Mouse (Mus musculus): ENCODE measurements at regions not wholly inside any gene's neighbourhood (a gene's known extent, or its start where the extent isn't known, plus 50 kb on each side); places are given as distances from the start of the nearest gene placed in this dataset.

- no peak for DNase-seq (ENCODE audit: low spot score)
- H3K27me3 ChIP-seq (replicated peaks; ENCODE audit: control insufficient read depth, insufficient read depth, low read length), result no peaks in the 10 kb centered on the region
Observed at GRCm38 (mm10) chr14:33759656-33760055, 163.7 kb upstream of the Gdf10 start.

DNA sequence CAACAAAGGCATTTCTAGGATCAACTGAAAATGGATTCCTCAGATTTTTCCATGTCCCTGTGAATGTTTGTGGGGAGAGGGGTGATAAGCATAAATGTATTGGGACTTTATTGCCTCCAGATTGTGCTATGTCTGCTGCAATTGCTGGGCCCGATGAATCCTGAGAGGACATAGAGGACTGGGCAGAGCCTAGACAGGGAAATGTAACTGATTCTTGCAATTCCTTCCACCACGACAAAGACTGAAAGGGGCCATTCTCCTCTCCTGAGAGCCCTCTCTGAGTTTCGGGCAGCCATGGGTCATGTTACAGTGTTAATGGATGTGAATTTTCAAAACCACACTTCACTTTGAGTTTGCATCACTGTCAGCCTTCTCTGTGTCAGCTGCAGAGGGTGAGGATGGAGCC lies 159.7 kb upstream of the Gdf10 start:
- ATAC-seq (replicated peaks; ENCODE audit: low FRiP score, low TSS enrichment, low read depth) (no peak), DNase-seq (ENCODE audit: low spot score) (no peak)
- H3K4me1 ChIP-seq (replicated peaks; ENCODE audit: control insufficient read depth, insufficient read depth, low read length), result no peaks in the 10 kb centered on the region
- no peaks in the 10 kb centered on the region for H3K9me3 ChIP-seq (ENCODE audit: control insufficient read depth, low read length)
- no peaks in the 10 kb centered on the region for H3K36me3 ChIP-seq (ENCODE audit: control insufficient read depth, insufficient read depth, low read length)
- no peak overlapping the region for H3K27ac ChIP-seq (ENCODE audit: low read depth)
- H3K4me2 ChIP-seq (ENCODE audit: low read length), result no peak overlapping the region
- no peak overlapping the region for H3K9ac ChIP-seq (ENCODE audit: low read length)
- WGBS, result 42% methylated on average over 3 of the region's 3 CpGs
- H3K27me3 ChIP-seq (replicated peaks; ENCODE audit: control insufficient read depth, insufficient read depth, low read length), result no peaks in the 10 kb centered on the region
- no peak overlapping the region for H3K4me3 ChIP-seq (ENCODE audit: low read depth, low read length)

More at GRCm38 (mm10) chr14:33759656-33760055, 163.7 kb upstream of the Gdf10 start:
- Histone ChIP-seq H3K4me1 (replicated peaks; ENCODE audit: control insufficient read depth, insufficient read depth, low read length) (no peaks in the 10 kb centered on the region), H3K4me2 (ENCODE audit: low read length) (no peak overlapping the region), H3K36me3 (ENCODE audit: control insufficient read depth, insufficient read depth, low read length) (no peaks in the 10 kb centered on the region), H3K9me3 (ENCODE audit: control insufficient read depth, low read length) (0 out of 2 replicates have a peak, but pooled peaks cover 4% of the 10 kb centered on the region), H3K9ac (ENCODE audit: low read length) (no peak overlapping the region), H3K27ac (ENCODE audit: low read depth) (no peak overlapping the region), H3K4me3 (ENCODE audit: low read depth, low read length) (no peak overlapping the region)
- ATAC-seq (replicated peaks; ENCODE audit: low FRiP score, low TSS enrichment, low read depth), result no peak
- 68% methylated on average over 7 of the region's 7 CpGs for WGBS

DNA sequence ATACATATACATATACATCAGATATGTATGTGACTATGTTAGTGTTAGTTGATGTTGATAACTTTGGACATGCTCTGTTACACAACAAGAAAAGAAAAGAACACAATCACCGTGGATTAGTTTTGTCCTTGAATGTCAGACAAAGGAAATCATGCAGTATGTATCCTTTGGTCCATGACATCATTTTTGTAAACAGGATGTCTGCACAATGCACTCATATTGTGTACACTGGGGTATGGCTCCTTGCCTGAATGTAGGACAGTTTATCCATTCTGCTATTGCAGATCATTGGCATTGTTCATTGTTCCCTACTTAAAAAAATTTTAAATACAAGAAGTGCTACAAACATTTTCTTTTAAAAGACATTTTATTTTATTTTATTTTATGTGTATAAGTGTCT lies 157.6 kb upstream of the Gdf10 start:
- Histone ChIP-seq H3K27ac (ENCODE audit: low read depth) (no peak overlapping the region), H3K4me2 (ENCODE audit: low read length) (no peak overlapping the region), H3K9me3 (ENCODE audit: control insufficient read depth, low read length) (no peaks in the 10 kb centered on the region), H3K9ac (ENCODE audit: low read length) (no peak overlapping the region), H3K36me3 (ENCODE audit: control insufficient read depth, insufficient read depth, low read length) (no peaks in the 10 kb centered on the region), H3K4me1 (replicated peaks; ENCODE audit: control insufficient read depth, insufficient read depth, low read length) (no peaks in the 10 kb centered on the region), H3K27me3 (replicated peaks; ENCODE audit: control insufficient read depth, insufficient read depth, low read length) (no peaks in the 10 kb centered on the region), H3K4me3 (ENCODE audit: low read depth, low read length) (no peak overlapping the region)
- DNase-seq (ENCODE audit: low spot score) (no peak), ATAC-seq (replicated peaks; ENCODE audit: low FRiP score, low TSS enrichment, low read depth) (no peak)
- WGBS, result 57% methylated on average over 1 of the region's 1 CpGs

- WGBS, result 89% methylated on average over 3 of the region's 3 CpGs
- Histone ChIP-seq H3K36me3 (ENCODE audit: control insufficient read depth, insufficient read depth, low read length) (no peaks in the 10 kb centered on the region), H3K4me1 (replicated peaks; ENCODE audit: control insufficient read depth, insufficient read depth, low read length) (no peaks in the 10 kb centered on the region), H3K27ac (ENCODE audit: low read depth) (no peak overlapping the region), H3K9me3 (ENCODE audit: control insufficient read depth, low read length) (no peaks in the 10 kb centered on the region), H3K9ac (ENCODE audit: low read length) (no peak overlapping the region), H3K4me3 (ENCODE audit: low read depth, low read length) (no peak overlapping the region), H3K27me3 (replicated peaks; ENCODE audit: control insufficient read depth, insufficient read depth, low read length) (no peaks in the 10 kb centered on the region), H3K4me2 (ENCODE audit: low read length) (no peak overlapping the region)
- ATAC-seq (replicated peaks; ENCODE audit: low FRiP score, low TSS enrichment, low read depth), result no peak
- DNase-seq (ENCODE audit: low spot score), result no peak
Observed at GRCm38 (mm10) chr14:33772374-33772773, 151.0 kb upstream of the Gdf10 start.

- Histone ChIP-seq H3K4me3 (ENCODE audit: low read depth, low read length) (no peak overlapping the region), H3K4me1 (replicated peaks; ENCODE audit: control insufficient read depth, insufficient read depth, low read length) (peaks cover under 1% of the 10 kb centered on the region; the same call in 1 of the 2 replicates), H3K9ac (ENCODE audit: low read length) (no peak overlapping the region), H3K9me3 (ENCODE audit: control insufficient read depth, low read length) (no peaks in the 10 kb centered on the region), H3K27me3 (replicated peaks; ENCODE audit: control insufficient read depth, insufficient read depth, low read length) (no peaks in the 10 kb centered on the region), H3K27ac (ENCODE audit: low read depth) (no peak overlapping the region), H3K4me2 (ENCODE audit: low read length) (no peak overlapping the region), H3K36me3 (ENCODE audit: control insufficient read depth, insufficient read depth, low read length) (no peaks in the 10 kb centered on the region)
- WGBS, result 45% methylated on average over 2 of the region's 2 CpGs
- no peak for ATAC-seq (replicated peaks; ENCODE audit: low FRiP score, low TSS enrichment, low read depth)
- no peak for DNase-seq (ENCODE audit: low spot score)
Observed at GRCm38 (mm10) chr14:33789556-33789955, 133.8 kb upstream of the Gdf10 start.

- no peak for DNase-seq (ENCODE audit: low spot score)
- Histone ChIP-seq H3K27me3 (replicated peaks; ENCODE audit: control insufficient read depth, insufficient read depth, low read length) (no peaks in the 10 kb centered on the region), H3K4me3 (ENCODE audit: low read depth, low read length) (no peak overlapping the region), H3K27ac (ENCODE audit: low read depth) (no peak overlapping the region), H3K36me3 (ENCODE audit: control insufficient read depth, insufficient read depth, low read length) (no peaks in the 10 kb centered on the region), H3K4me1 (replicated peaks; ENCODE audit: control insufficient read depth, insufficient read depth, low read length) (peaks cover 19% of the 10 kb centered on the region), H3K9ac (ENCODE audit: low read length) (no peak overlapping the region), H3K9me3 (ENCODE audit: control insufficient read depth, low read length) (no peaks in the 10 kb centered on the region), H3K4me2 (ENCODE audit: low read length) (no peak overlapping the region)
- no peak for ATAC-seq (replicated peaks; ENCODE audit: low FRiP score, low TSS enrichment, low read depth)
- WGBS, result 79% methylated on average over 3 of the region's 3 CpGs
Observed at GRCm38 (mm10) chr14:33794262-33794661, 129.1 kb upstream of the Gdf10 start.

DNA sequence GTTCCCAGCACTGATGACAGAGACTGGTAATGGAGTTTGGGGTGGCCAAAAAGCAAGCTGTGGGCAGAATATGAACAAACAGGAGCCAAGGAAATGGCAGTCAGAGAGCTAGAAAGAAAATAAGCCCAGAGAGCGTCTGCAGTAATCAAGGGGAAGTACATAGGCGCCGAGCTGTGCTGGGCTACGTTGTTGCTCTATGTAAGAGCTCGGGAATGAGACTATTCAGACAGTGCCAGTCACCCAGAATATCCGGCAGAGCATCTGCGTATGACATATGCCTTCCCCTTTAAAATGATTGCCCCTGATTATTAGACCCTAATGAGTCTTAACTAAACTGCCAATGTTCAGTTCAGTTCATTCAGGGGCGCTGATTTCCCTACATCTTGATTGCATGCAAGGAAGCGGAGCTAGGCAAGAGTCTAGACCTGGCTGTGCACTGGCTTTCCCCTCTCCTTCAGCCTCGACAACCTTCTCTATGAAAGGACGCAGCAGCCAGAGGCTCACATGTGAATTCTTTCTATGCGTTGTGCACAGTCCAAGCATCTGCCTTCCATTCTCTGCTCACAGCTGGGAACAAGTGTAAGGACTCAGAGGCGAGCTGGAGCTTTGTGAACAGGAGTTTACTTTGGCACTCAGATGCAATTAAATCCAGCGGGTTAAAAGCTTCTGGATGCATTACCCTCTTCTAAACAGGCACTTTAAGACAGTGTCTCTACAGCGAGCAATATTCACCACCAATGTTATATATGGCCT lies 125.7 kb upstream of the Gdf10 start:
- Histone ChIP-seq H3K4me1 (replicated peaks; ENCODE audit: control insufficient read depth, insufficient read depth, low read length) (peaks cover 19% of the 10 kb centered on the region), H3K27me3 (replicated peaks; ENCODE audit: control insufficient read depth, insufficient read depth, low read length) (no peaks in the 10 kb centered on the region), H3K27ac (ENCODE audit: low read depth) (no peak overlapping the region), H3K9ac (ENCODE audit: low read length) (no peak overlapping the region), H3K4me3 (ENCODE audit: low read depth, low read length) (no peak overlapping the region), H3K36me3 (ENCODE audit: control insufficient read depth, insufficient read depth, low read length) (no peaks in the 10 kb centered on the region), H3K9me3 (ENCODE audit: control insufficient read depth, low read length) (no peaks in the 10 kb centered on the region), H3K4me2 (ENCODE audit: low read length) (no peak overlapping the region)
- WGBS, result 43% methylated on average over 15 of the region's 15 CpGs
- DNase-seq (ENCODE audit: low spot score) (no peak), ATAC-seq (replicated peaks; ENCODE audit: low FRiP score, low TSS enrichment, low read depth) (no peak)

DNA sequence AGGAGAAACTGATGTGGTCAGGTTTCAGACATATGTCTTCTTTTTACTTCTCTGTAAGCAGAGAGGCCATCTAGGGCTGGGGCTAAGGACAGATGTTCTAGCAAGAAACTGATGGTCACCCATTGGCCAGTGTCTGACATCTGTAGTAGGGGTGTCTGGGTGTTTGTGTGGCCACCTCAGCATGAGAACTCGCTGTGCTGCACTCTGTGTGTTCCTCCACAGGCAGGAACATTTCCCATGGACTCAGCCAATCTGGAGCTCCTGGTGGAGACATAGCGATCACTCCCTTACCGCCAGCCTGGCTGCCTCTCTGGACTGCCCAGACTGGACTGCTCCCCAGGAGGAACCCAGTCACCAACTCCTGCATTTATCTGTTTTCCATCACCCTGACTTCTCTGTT lies 119.1 kb upstream of the Gdf10 start:
- Histone ChIP-seq H3K4me3 (ENCODE audit: low read depth, low read length) (no peak overlapping the region), H3K4me2 (ENCODE audit: low read length) (no peak overlapping the region), H3K27ac (ENCODE audit: low read depth) (no peak overlapping the region), H3K27me3 (replicated peaks; ENCODE audit: control insufficient read depth, insufficient read depth, low read length) (no peaks in the 10 kb centered on the region), H3K9me3 (ENCODE audit: control insufficient read depth, low read length) (no peaks in the 10 kb centered on the region), H3K36me3 (ENCODE audit: control insufficient read depth, insufficient read depth, low read length) (no peaks in the 10 kb centered on the region), H3K4me1 (replicated peaks; ENCODE audit: control insufficient read depth, insufficient read depth, low read length) (peaks cover 40% of the 10 kb centered on the region), H3K9ac (ENCODE audit: low read length) (no peak overlapping the region)
- DNase-seq (ENCODE audit: low spot score), result no peak
- 52% methylated on average over 3 of the region's 3 CpGs for WGBS
- ATAC-seq (replicated peaks; ENCODE audit: low FRiP score, low TSS enrichment, low read depth), result no peak

GRCm38 (mm10) chr14:33804721-33805120 lies 118.7 kb upstream of the Gdf10 start:
- Histone ChIP-seq H3K9me3 (ENCODE audit: control insufficient read depth, low read length) (no peaks in the 10 kb centered on the region), H3K4me1 (replicated peaks; ENCODE audit: control insufficient read depth, insufficient read depth, low read length) (peaks cover 44% of the 10 kb centered on the region), H3K4me2 (ENCODE audit: low read length) (no peak overlapping the region), H3K27me3 (replicated peaks; ENCODE audit: control insufficient read depth, insufficient read depth, low read length) (no peaks in the 10 kb centered on the region), H3K36me3 (ENCODE audit: control insufficient read depth, insufficient read depth, low read length) (no peaks in the 10 kb centered on the region), H3K9ac (ENCODE audit: low read length) (no peak overlapping the region), H3K4me3 (ENCODE audit: low read depth, low read length) (no peak overlapping the region), H3K27ac (ENCODE audit: low read depth) (no peak overlapping the region)
- no peak for DNase-seq (ENCODE audit: low spot score)
- WGBS, result 57% methylated on average over 6 of the region's 6 CpGs
- ATAC-seq (replicated peaks; ENCODE audit: low FRiP score, low TSS enrichment, low read depth), result no peak
